In the genomic region with DNA sequence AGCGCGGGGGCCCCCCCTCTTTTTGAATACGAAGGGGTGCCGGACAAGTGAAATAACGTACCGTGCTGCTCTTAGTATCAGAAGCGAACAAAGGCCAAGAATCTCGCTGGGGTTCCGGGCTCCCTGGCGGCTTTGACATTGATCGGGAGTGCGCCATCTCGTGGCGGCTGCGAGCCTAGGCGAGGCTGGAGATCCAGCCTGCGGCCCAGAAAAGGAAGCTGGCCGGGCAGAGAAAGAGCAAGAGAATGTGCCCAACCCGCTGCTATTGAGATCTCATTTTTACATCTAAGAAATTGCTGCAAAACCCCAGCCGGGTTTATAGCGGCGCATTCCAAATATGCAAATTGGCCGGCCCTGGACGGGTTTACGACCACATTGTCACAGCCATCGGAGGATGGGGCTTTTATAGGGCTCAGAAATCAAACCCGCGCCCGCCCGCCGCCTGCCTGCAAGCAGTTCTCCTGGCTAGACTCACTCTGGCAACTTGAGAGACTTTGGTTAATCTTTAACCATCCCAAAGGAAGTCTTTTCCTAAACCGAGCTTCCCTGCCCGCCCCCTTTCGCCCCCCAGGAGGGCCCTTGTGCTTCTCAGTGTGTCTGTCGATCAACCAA, we compare ENCODE assay signal across 8 mouse cellular contexts. TPM values are rescaled to one million over a fixed set of nuclear protein-coding genes. Genes with fewer than 3 reads are reported as not detected.
DNase-seq lines count a peak whose midpoint lies in the region; ATAC-seq and TF ChIP-seq lines count a peak whose summit lies in the region.

A gene (minus strand): TSS at position 466 of the 612 bp plus-strand sequence.

- no peaks in the 10 kb centered on the region for H3K27me3 ChIP-seq in C2C12 (ENCODE audit: control insufficient read depth, insufficient read depth, insufficient read length)
- H3K27me3 ChIP-seq in stomach, embryonic 15.5 days (replicated peaks) = peaks cover 97% of the 10 kb centered on the region

- H3K4me3 ChIP-seq in C2C12 (ENCODE audit: insufficient read depth, poor library complexity, severe bottlenecking) = peak within 1 kb of the TSS; percentile 72
- H3K4me3 ChIP-seq in embryonic fibroblast, embryonic 13.5 days (ENCODE audit: insufficient read depth, low read length) = peak within 1 kb of the TSS; percentile 43
- no peak within 1 kb of the TSS for H3K4me3 ChIP-seq in stomach, embryonic 15.5 days (replicated peaks)

- no peaks in the 10 kb centered on the region for H3K9me3 ChIP-seq in stomach, embryonic 15.5 days

- H3K79me2 ChIP-seq in C2C12 (ENCODE audit: control insufficient read depth, insufficient read depth) = peaks cover 100% of the 10 kb centered on the region

- peaks cover 8% of the 10 kb centered on the region for H3K36me3 ChIP-seq in C2C12 (ENCODE audit: control insufficient read depth, insufficient read depth)
- no peaks in the 10 kb centered on the region for H3K36me3 ChIP-seq in stomach, embryonic 15.5 days

- TF ChIP-seq CTCF in C2C12 (IDR thresholded peaks at IDR 0.05; ENCODE audit: control insufficient read depth, insufficient read depth, insufficient read length) = peak; percentile 79
- TF ChIP-seq CTCF in embryonic fibroblast, embryonic 13.5 days (IDR thresholded peaks at IDR 0.05; ENCODE audit: borderline replicate concordance, insufficient read depth, low read length) = peak; percentile 66; the same call in 1 of the 2 replicates

- H3K27ac ChIP-seq in embryonic fibroblast, embryonic 13.5 days (ENCODE audit: insufficient read depth, low read length) = peak within 1 kb of the TSS; percentile 34
- no peak within 1 kb of the TSS for H3K27ac ChIP-seq in stomach, embryonic 15.5 days

- WGBS in stomach, embryonic 15.5 days = 2% methylated on average over 35 of the region's 35 CpGs

- intact Hi-C loops in heart, postnatal 25 days (cut with DNase I) = no loop called here

- H3K9ac ChIP-seq in stomach, embryonic 15.5 days = no peak within 1 kb of the TSS

- TF ChIP-seq POLR2A in embryonic fibroblast, embryonic 13.5 days (IDR thresholded peaks at IDR 0.05; ENCODE audit: low read depth, low read length) = no peak; the same call in 1 of the 2 replicates

- ATAC-seq in stomach, embryonic 15.5 days (ENCODE audit: insufficient read depth, low FRiP score, low read depth) = no peak
- no peak for ATAC-seq in frontal cortex, adult (ENCODE audit: low TSS enrichment)

- DNase-seq in R1 (ENCODE audit: low read depth, low spot score) = peak; percentile 85
- peak; percentile 40 for DNase-seq in heart, postnatal 25 days (ENCODE audit: low spot score)
- peak; percentile 95 to 96 for DNase-seq in kidney, postnatal 36 days
- DNase-seq in mesoderm, embryonic 11.5 days (ENCODE audit: low read depth, low spot score) = peak; percentile 94

- peak within 1 kb of the TSS; percentile 83 for H3ac ChIP-seq in C2C12 (ENCODE audit: control insufficient read depth, insufficient read length, low read depth)

- H3K4me2 ChIP-seq in stomach, embryonic 15.5 days = peak within 1 kb of the TSS; percentile 33

- peaks cover 80% of the 10 kb centered on the region for H3K79me3 ChIP-seq in C2C12 (ENCODE audit: low read depth)

- no peaks in the 10 kb centered on the region for H3K4me1 ChIP-seq in embryonic fibroblast, embryonic 13.5 days (ENCODE audit: control insufficient read depth, insufficient read depth, low read length)
- H3K4me1 ChIP-seq in stomach, embryonic 15.5 days = peaks cover 5% of the 10 kb centered on the region; the same call in 1 of the 2 replicates

TF ChIP-seq in C2C12, 6 proteins besides CTCF, POLR2A, EP300 and RAD21:
- TF ChIP-seq USF1 (IDR thresholded peaks at IDR 0.05; ENCODE audit: low read depth) = no peak
- TF ChIP-seq MYOG (IDR thresholded peaks at IDR 0.05; ENCODE audit: control insufficient read depth, extremely low read depth, insufficient read length) = no peak
- peak; percentile 52 for TF ChIP-seq MAX (IDR thresholded peaks at IDR 0.05)
- TF ChIP-seq CEBPB (IDR thresholded peaks at IDR 0.05; ENCODE audit: low read depth) = no peak
- TF ChIP-seq MYOD1 (IDR thresholded peaks at IDR 0.05; ENCODE audit: control insufficient read depth, insufficient read length, low read depth) = no peak
- no peak for TF ChIP-seq FOSL1 (IDR thresholded peaks at IDR 0.05; ENCODE audit: insufficient read depth, low read length, poor library complexity, severe bottlenecking)

RNA-seq across cellular contexts. Expression of the gene that starts here (rescaled TPM):
- 19.8 TPM for polyA plus RNA-seq in C2C12 (2012; fragmentation: generic; extraction: Trizol)
- polyA plus RNA-seq in embryonic fibroblast, embryonic 13.5 days (2011; ENCODE audit: insufficient read length, low read depth, missing spikeins) = 12.1 and 18.2 TPM in 2 replicates
- not detected for total RNA-seq in heart, postnatal 25 days (2021)
- polyA plus RNA-seq in stomach, embryonic 15.5 days (2015; fragmentation: Nextera tagmentation; extraction: Ambion mirVana) = 1.3 and 2.7 TPM in 2 replicates

Comparison
In these comparisons a context has a peak if more than half of its experiments do, and no peak if none do; other contexts are left out.
1. Peak in DNase-seq in heart, postnatal 25 days; RNA of the gene not detected or under 1 TPM.
2. DNase-seq: peak in every context shown above with its lines; median percentile 96 in kidney, postnatal 36 days; 94 in mesoderm, embryonic 11.5 days; 85 in R1; 40 in heart, postnatal 25 days.